Mouse (Mus musculus): ENCODE results near the gene Tada2b. TPM values are rescaled to one million over a fixed set of nuclear protein-coding genes. Genes with fewer than 3 reads are reported as not detected.

The Tada2b gene
- polyA plus RNA-seq, 1 experiment: 8.6 TPM

DNA sequence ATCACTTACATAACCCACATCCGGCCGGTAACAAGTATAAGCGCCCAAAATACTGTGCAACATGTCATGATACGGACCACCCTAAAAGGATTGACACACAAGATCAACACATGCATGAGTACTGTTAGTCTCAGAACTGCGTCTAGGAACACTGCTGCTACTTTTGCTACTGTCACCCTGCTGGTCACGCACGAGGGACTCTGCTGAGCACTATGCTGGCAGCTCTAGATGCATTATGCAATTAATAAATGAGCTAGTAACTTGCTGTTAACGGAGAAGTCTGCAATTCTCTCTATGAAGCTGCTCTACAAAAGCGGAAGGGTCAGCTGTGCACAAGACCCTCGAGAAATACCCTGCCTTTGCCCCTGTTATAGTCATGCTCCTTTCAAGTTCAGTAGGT is 24.3 kb upstream of the Tada2b start:
- Histone ChIP-seq H3K4me1 (ENCODE audit: control insufficient read depth, insufficient read depth, insufficient read length, low read length) (no peaks in the 10 kb centered on the region), H3K27me3 (ENCODE audit: control insufficient read depth, insufficient read depth, low read length) (no peaks in the 10 kb centered on the region), H3K36me3 (ENCODE audit: control insufficient read depth, insufficient read depth, low read length) (peaks cover 77% of the 10 kb centered on the region), H3K4me3 (ENCODE audit: low read depth, low read length) (no peak overlapping the region), H3K27ac (ENCODE audit: insufficient read depth, low read depth, low read length) (no peak overlapping the region)
- TF ChIP-seq POLR2A (IDR thresholded peaks at IDR 0.05; ENCODE audit: low read depth, low read length): no peak
- no peak for TF ChIP-seq CTCF (IDR thresholded peaks at IDR 0.05; ENCODE audit: extremely low read depth, insufficient read length, insufficient replicate concordance, low read depth, low read length)
- WGBS: 91% methylated on average over 10 of the region's 10 CpGs

DNA sequence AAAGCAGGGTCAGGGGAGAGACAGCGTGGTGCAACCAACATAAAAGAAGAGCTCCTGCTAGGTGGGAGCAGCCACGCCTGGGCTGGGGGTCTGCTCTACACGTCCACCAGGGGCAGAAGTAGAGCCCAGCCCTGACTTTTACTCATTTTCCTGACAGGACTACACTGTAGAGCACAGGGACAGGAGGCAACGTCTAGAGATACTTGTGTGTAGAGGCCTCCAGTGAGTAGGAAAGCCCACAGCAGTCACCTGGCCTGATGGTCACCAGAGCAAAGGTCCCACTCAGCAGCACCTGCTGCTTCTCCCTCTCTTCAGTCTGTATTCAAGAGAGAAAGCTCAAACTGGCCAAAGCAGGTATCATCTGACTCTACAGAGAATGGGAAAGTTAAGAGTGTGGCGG is 21.6 kb upstream of the Tada2b start:
- no peaks in the 10 kb centered on the region for H3K27me3 ChIP-seq (ENCODE audit: control insufficient read depth, insufficient read depth, low read length)
- H3K36me3 ChIP-seq (ENCODE audit: control insufficient read depth, insufficient read depth, low read length): peaks cover 78% of the 10 kb centered on the region
- H3K27ac ChIP-seq (ENCODE audit: insufficient read depth, low read depth, low read length): no peak overlapping the region
- no peak for TF ChIP-seq POLR2A (IDR thresholded peaks at IDR 0.05; ENCODE audit: low read depth, low read length)
- TF ChIP-seq CTCF (IDR thresholded peaks at IDR 0.05; ENCODE audit: extremely low read depth, insufficient read length, insufficient replicate concordance, low read depth, low read length): no peak
- WGBS: 72% methylated on average over 5 of the region's 5 CpGs
- H3K4me1 ChIP-seq (ENCODE audit: control insufficient read depth, insufficient read depth, insufficient read length, low read length): no peaks in the 10 kb centered on the region
- H3K4me3 ChIP-seq (ENCODE audit: low read depth, low read length): no peak overlapping the region

DNA sequence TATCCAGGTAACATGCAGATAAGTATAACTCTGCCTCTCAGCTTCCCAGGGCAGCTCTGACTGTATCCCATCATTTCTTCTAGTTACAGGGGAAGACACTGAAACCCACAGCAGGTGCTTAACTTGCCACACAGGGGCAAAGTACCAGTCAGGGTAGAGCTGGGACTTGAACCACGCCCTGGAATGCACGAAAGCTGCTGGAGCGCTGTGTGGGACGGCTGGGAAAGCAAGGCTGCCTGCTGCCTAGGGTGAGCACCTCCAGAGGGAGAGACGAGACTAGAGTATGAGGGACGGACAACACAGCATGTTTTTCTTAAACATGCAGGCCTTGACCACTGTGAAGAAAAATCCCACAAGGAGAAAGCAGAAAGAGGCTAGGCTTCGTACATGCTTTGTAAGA is 21.1 kb upstream of the Tada2b start:
- H3K36me3 ChIP-seq (ENCODE audit: control insufficient read depth, insufficient read depth, low read length): peaks cover 78% of the 10 kb centered on the region
- no peak overlapping the region for H3K27ac ChIP-seq (ENCODE audit: insufficient read depth, low read depth, low read length)
- TF ChIP-seq CTCF (IDR thresholded peaks at IDR 0.05; ENCODE audit: extremely low read depth, insufficient read length, insufficient replicate concordance, low read depth, low read length) (no peak), POLR2A (IDR thresholded peaks at IDR 0.05; ENCODE audit: low read depth, low read length) (no peak)
- H3K4me1 ChIP-seq (ENCODE audit: control insufficient read depth, insufficient read depth, insufficient read length, low read length): no peaks in the 10 kb centered on the region
- 47% methylated on average over 7 of the region's 7 CpGs for WGBS
- no peaks in the 10 kb centered on the region for H3K27me3 ChIP-seq (ENCODE audit: control insufficient read depth, insufficient read depth, low read length)
- no peak overlapping the region for H3K4me3 ChIP-seq (ENCODE audit: low read depth, low read length)

DNA sequence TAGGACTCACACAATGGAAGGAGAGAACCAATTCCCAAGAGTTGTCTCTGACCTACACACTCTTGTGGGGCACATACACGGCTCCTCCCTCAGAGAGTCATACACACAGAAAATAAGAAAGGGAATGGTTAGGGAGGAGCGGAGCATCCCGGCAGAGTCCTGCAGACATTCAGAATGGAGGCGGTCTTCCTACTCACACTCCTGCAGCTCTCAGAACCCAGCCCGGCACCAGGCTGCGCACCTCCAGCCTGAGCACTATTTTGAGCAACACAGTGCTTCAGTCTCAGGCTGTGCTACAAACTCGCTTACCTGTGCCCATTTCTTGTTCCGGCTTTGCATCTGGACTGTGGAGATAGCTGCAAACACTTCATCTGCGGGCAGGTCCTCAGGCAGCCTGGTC is 10.6 kb upstream of the Tada2b start:
- H3K36me3 ChIP-seq (ENCODE audit: control insufficient read depth, insufficient read depth, low read length): peaks cover 57% of the 10 kb centered on the region
- no peak overlapping the region for H3K4me3 ChIP-seq (ENCODE audit: low read depth, low read length)
- WGBS: 99% methylated on average over 9 of the region's 9 CpGs
- TF ChIP-seq POLR2A (IDR thresholded peaks at IDR 0.05; ENCODE audit: low read depth, low read length) (no peak), CTCF (IDR thresholded peaks at IDR 0.05; ENCODE audit: extremely low read depth, insufficient read length, insufficient replicate concordance, low read depth, low read length) (no peak)
- H3K27ac ChIP-seq (ENCODE audit: insufficient read depth, low read depth, low read length): no peak overlapping the region
- no peaks in the 10 kb centered on the region for H3K27me3 ChIP-seq (ENCODE audit: control insufficient read depth, insufficient read depth, low read length)
- no peaks in the 10 kb centered on the region for H3K4me1 ChIP-seq (ENCODE audit: control insufficient read depth, insufficient read depth, insufficient read length, low read length)

DNA sequence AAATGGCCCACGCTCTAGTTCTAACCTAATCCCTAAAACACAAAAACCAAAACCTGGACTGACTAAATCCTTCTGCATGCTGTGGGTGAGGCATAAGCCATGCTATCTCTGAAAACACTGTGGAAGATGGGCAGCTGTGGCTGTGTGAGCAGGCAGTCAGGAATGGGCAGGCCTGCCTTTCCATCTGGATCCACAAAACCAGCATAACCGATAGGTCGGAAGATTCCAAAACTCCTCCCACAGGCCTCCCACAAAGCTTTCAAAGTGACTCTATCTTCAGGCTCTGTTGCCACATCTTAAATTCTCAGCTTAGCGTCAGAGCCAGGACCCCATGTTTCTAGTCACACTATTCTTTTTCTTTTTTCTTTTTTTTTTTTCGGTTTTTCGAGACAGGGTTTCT is 9.8 kb upstream of the Tada2b start:
- Histone ChIP-seq H3K4me1 (ENCODE audit: control insufficient read depth, insufficient read depth, insufficient read length, low read length) (no peaks in the 10 kb centered on the region), H3K4me3 (ENCODE audit: low read depth, low read length) (no peak overlapping the region), H3K36me3 (ENCODE audit: control insufficient read depth, insufficient read depth, low read length) (peaks cover 56% of the 10 kb centered on the region), H3K27ac (ENCODE audit: insufficient read depth, low read depth, low read length) (no peak overlapping the region), H3K27me3 (ENCODE audit: control insufficient read depth, insufficient read depth, low read length) (no peaks in the 10 kb centered on the region)
- WGBS: 87% methylated on average over 6 of the region's 6 CpGs
- no peak for TF ChIP-seq CTCF (IDR thresholded peaks at IDR 0.05; ENCODE audit: extremely low read depth, insufficient read length, insufficient replicate concordance, low read depth, low read length)
- TF ChIP-seq POLR2A (IDR thresholded peaks at IDR 0.05; ENCODE audit: low read depth, low read length): no peak

DNA sequence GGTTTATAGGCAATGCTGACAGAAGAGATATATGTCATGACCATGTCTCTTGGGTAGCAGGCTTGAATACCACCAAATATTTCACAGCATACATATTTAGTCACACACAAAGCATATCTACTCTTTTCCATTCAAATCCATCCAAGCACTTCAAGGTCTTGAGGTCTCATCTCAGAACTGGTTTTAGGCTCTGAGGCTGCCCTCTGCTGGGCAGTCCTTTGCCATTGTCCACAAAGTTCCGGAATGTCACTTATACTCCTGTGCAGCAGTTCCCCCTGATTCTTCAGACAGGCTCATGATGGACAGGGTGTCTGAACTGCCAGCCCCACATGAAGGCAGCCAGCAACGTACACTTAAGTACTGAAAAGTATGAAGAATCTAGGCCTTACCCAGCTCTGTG is 5.1 kb upstream of the Tada2b start:
- TF ChIP-seq POLR2A (IDR thresholded peaks at IDR 0.05; ENCODE audit: low read depth, low read length) (no peak), CTCF (IDR thresholded peaks at IDR 0.05; ENCODE audit: extremely low read depth, insufficient read length, insufficient replicate concordance, low read depth, low read length) (peak; percentile 51; the same call in 1 of the 2 replicates)
- Histone ChIP-seq H3K4me1 (ENCODE audit: control insufficient read depth, insufficient read depth, insufficient read length, low read length) (peaks cover 9% of the 10 kb centered on the region), H3K27me3 (ENCODE audit: control insufficient read depth, insufficient read depth, low read length) (peaks cover 6% of the 10 kb centered on the region), H3K27ac (ENCODE audit: insufficient read depth, low read depth, low read length) (no peak overlapping the region), H3K4me3 (ENCODE audit: low read depth, low read length) (no peak overlapping the region), H3K36me3 (ENCODE audit: control insufficient read depth, insufficient read depth, low read length) (peaks cover 26% of the 10 kb centered on the region)
- WGBS: 55% methylated on average over 2 of the region's 2 CpGs

DNA sequence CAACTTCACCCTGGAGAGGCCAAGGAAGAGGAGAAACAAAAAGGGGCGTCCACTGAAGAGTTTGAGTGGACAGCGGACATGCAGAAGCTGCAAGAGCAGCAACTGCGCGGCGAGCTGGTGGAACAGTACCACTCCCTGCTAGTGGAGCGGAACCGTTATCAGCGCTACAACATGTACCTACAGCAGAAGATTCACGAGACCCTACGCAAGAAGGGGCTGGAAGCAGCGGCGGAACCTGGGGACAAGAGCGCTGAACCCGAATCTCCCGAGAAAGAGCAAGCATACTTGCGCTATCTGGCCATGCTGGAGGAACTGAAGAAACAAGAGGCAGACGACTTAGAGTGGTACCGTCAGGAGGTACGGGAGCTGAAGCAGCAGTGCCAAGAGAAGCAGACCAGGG is 1.2 kb upstream of the Tada2b start:
- Histone ChIP-seq H3K27me3 (ENCODE audit: control insufficient read depth, insufficient read depth, low read length) (peaks cover 6% of the 10 kb centered on the region), H3K4me1 (ENCODE audit: control insufficient read depth, insufficient read depth, insufficient read length, low read length) (peaks cover 17% of the 10 kb centered on the region), H3K4me3 (ENCODE audit: low read depth, low read length) (peak overlapping the region; percentile 66), H3K27ac (ENCODE audit: insufficient read depth, low read depth, low read length) (no peak overlapping the region), H3K36me3 (ENCODE audit: control insufficient read depth, insufficient read depth, low read length) (no peaks in the 10 kb centered on the region)
- whole genome bisulfite sequencing: 27% methylated on average over 19 of the region's 19 CpGs
- TF ChIP-seq POLR2A (IDR thresholded peaks at IDR 0.05; ENCODE audit: low read depth, low read length) (no peak), CTCF (IDR thresholded peaks at IDR 0.05; ENCODE audit: extremely low read depth, insufficient read length, insufficient replicate concordance, low read depth, low read length) (no peak)

Data from small intestine, adult 2 months (tissue).